Mouse (Mus musculus) cerebral cortex, adult 2 months (tissue): ENCODE measurements around the gene Kcna2.

ENCODE experiments used
- WGBS: fragments of 180-500 bp; shearing (Covaris S2); methylation state at CpG from one replicate; pipeline ENCODE4 v1.1.7; 2018; 5-methylcytosine and 5-hydroxymethylcytosine counted together

Kcna2 gene

DNA sequence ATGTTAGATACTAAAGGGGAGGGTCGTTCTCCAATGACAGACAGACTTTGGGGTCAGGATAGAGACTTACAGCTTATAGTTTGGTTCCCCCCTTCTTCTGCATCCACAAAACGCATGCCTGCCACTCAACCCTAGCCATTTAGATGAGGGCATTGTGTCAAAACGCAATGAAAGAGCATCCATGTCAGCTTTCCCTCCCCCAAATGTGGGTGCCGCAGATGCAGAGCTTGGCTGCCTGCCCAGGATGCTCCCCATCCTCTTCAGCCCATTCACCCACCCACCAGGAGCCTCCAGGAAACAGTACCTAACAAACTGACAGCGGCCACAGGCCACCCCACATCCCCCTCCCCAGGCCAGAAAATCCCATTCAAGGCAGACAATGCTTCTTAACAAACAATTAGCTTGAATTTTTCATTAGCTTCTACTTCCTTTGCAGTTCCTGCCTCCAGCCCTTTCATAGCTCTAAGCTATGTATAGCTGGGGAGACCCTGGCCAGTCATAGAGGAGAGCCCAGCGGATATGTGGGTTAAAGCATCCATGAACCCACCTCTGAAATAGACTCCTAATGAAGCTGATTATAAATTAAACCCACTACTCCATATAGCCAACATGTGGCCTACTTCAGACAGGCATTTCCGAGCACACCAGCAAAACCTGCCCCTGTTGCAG is 50.1 kb downstream of the Kcna2 start:
- WGBS, result 44% methylated on average over 7 of the region's 7 CpGs

DNA sequence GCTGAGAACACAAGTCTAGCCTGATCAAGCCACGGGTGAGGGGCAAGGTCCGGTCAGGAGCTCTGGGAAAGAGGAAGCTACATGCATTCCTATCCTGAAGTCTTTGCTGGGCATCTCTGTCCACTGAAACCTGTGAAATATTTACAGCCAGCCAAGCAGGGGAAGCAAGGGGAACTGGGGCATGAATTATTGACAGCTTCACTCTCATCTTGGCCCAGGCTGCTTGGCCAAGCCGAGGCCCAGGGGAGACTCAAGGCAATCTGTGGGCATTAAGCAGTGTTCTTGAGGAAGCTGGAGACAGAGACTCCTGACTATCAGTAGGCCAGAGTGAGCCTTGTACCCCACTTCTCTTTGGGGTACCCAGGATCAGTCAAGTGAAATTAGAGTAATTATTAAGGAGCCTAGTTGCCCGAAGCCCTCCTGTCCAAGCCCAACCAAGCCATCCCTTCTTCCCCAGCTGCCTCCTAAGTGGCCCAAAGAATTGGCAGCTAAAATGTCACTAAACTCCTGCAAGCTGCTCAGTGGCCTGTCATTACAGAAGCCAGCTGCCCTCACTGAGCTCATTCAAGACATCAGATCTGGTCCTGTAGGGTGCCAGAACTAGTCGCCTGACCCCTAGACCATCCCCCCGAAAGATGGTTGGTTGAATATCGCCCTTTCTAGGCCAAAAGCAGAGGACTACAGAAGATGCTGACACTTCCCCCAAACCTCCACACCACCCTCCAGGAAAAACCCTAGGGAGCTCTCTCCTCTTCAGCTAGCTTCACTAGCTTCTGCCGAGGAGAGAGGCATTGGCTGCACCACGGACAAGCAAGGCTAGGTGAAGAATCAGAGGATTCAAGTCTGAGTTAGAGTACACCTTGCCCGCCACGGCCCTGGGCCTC is 53.1 kb downstream of the Kcna2 start:
- WGBS, result 83% methylated on average over 11 of the region's 11 CpGs

DNA sequence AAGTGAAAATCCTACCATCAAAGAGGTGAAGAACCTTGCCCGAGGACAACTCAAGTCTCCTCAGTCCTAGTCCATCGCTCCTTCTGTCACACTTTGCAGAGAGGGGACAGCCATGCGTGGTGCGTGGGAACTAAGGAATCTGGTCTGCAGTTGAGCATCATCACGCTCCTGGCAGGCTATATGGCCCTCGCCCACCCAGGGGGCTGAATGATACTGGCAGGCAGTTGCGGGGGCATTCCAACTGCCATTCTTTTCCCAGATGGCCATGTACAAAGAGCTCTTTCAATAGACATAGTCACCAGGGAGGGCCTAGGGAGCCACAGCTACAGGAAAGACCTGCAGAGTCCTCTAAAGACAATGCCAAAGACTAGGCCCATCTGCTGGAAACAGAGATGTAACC is 57.9 kb downstream of the Kcna2 start:
- WGBS, result 79% methylated on average over 7 of the region's 7 CpGs

DNA sequence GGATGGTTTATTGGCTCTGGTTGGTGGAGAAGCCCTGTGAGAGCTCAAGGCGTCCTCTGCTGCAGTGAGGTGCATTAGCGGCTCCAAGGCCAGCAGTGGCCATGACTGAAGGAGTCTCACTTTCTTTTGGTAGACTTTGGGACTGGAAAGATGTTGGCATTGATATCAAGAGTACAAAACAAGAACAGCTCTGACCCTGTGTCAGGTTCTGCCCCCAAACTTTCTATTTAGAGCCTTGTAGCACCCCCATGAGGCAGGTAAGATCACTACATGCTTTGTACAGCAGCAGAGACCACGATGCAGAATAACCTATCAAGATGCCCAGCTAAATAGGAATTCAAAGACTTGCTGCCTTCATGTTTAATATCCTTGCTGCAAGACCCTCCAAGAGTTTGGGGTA is 58.5 kb downstream of the Kcna2 start:
- WGBS, result 59% methylated on average over 3 of the region's 3 CpGs

DNA sequence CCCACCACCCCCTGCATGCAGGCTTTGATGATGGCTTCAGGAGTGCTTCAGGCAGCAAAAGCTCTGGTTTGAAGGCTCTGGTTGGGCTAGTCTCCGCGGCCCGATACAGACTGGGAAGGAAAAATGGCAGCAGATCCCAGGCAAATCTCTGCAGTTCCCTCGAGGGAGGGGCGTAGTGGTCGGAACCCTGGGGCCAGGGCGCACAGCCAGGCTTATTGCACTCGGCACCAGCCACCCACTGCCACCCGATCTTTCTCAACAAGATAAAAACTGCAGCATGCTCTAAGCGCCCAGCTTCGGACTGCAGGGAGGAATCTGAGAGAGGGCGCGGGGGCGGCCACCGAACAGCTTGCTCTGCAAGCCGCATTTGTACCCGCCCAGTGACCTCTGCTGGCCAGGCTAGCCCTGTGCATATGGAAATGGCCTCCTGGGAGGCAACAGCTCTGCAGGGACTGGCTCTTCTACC is 58.9 kb downstream of the Kcna2 start:
- 4% methylated on average over 17 of the region's 17 CpGs for WGBS

DNA sequence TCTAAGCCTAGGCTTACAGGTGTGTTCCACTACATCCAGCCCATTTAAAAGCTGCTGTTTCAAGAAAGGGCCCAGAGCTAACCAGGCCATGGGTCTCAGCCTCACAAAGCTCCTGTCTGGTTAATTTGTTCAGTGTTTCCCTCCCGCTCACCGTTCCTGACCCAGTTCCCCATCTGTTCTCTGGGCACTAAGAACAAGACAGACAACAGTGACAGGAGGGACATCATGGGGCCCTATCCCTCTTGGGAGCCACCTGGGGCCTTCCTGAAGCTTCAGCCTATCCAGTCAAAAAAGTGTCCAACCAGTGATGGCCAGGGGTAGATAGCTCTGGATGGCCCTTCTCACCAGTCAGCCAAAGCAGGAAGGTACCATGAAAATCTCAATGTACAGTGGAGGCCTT is 61.8 kb downstream of the Kcna2 start:
- WGBS, result 68% methylated on average over 2 of the region's 2 CpGs
